ENCODE assay signal across 21 mouse cellular contexts in the genomic region with DNA sequence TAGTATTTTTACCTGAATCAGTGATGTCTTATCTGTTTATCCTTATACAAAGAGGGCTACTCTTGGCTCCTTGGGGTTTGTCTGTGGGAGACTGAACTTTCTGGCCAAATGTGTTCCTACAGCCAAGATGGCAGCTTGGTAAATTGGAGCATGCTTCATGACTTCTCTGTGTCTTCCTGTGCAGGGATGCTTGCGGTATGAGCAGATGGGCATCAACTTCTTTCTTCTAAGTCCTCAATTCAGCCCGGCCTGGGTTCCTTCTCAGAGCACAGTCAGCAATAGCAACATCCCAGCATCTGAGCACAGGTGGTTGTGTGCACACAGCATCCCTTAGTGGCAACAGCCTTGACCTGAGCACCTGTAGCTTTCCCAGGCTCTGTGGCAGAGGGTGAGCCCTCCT.
DNase-seq lines count a peak whose midpoint lies in the region; ATAC-seq and TF ChIP-seq lines count a peak whose summit lies in the region.
"Had no signal": no experiment of that assay in that cellular context is flagged by ENCODE, and none has a peak within 500 bp of the region (broad histone marks: within the 10 kb centered on the region; RNA-seq: fewer than 3 reads in every experiment).

No protein-coding gene starts in this region.

- no peaks in the 10 kb centered on the region for H3K36me3 ChIP-seq in heart, embryonic 10.5 days
- H3K36me3 ChIP-seq in heart, embryonic 12.5 days: no peaks in the 10 kb centered on the region
- H3K36me3 ChIP-seq in midbrain, embryonic 11.5 days (ENCODE audit: control insufficient read depth, insufficient read depth, low read length): no peaks in the 10 kb centered on the region
- H3K36me3 ChIP-seq in midbrain, postnatal 0 days (ENCODE audit: insufficient read depth, low read length): no peaks in the 10 kb centered on the region

- no peak overlapping the region for H3K4me2 ChIP-seq in heart, embryonic 12.5 days
- no peak overlapping the region for H3K4me2 ChIP-seq in midbrain, embryonic 11.5 days
- no peak overlapping the region for H3K4me2 ChIP-seq in midbrain, postnatal 0 days (ENCODE audit: low read depth, low read length, poor library complexity, severe bottlenecking)

- no peak for ATAC-seq in heart, embryonic 12.5 days (ENCODE audit: insufficient number of reproducible peaks, low FRiP score)
- no peak for ATAC-seq in midbrain, embryonic 11.5 days (ENCODE audit: low FRiP score)
- no peak for ATAC-seq in midbrain, postnatal 0 days (ENCODE audit: low FRiP score)
- ATAC-seq: activated CD4-positive, CD25-positive, alpha-beta regulatory T cell, adult 4 months; CD4-positive, CD25-positive, alpha-beta regulatory T cell, adult 4 months; Patski had no signal

- H3K9ac ChIP-seq in heart, embryonic 12.5 days: no peak overlapping the region
- H3K9ac ChIP-seq in midbrain, embryonic 11.5 days (ENCODE audit: low read length): no peak overlapping the region
- H3K9ac ChIP-seq in midbrain, postnatal 0 days (replicated peaks; ENCODE audit: low read length, poor library complexity, severe bottlenecking): no peak overlapping the region

- H3K4me1 ChIP-seq in heart, embryonic 10.5 days: no peaks in the 10 kb centered on the region
- peaks cover 3% of the 10 kb centered on the region; the same call in 1 of the 2 replicates for H3K4me1 ChIP-seq in heart, embryonic 12.5 days (replicated peaks)
- no peaks in the 10 kb centered on the region for H3K4me1 ChIP-seq in midbrain, embryonic 11.5 days (ENCODE audit: control insufficient read depth, insufficient read depth, low read length)
- H3K4me1 ChIP-seq in midbrain, postnatal 0 days (ENCODE audit: insufficient read depth, low read length): no peaks in the 10 kb centered on the region

- no peak overlapping the region for H3K4me3 ChIP-seq in heart, embryonic 10.5 days
- H3K4me3 ChIP-seq in heart, embryonic 12.5 days: no peak overlapping the region
- H3K4me3 ChIP-seq in midbrain, embryonic 11.5 days (ENCODE audit: low read depth, low read length): no peak overlapping the region
- no peak overlapping the region for H3K4me3 ChIP-seq in midbrain, postnatal 0 days (ENCODE audit: low read depth, low read length)

- peak; percentile 59 for DNase-seq in heart, adult 11 months
- DNase-seq in heart, postnatal 14 days: no peak
- DNase-seq in heart, embryonic 10.5 days (ENCODE audit: low spot score): peak; percentile 69
- peak; percentile 14 for DNase-seq in midbrain, embryonic 11.5 days (ENCODE audit: low spot score, missing footprints)
- DNase-seq in midbrain, postnatal 0 days (ENCODE audit: low spot score): no peak
- DNase-seq: adrenal gland, adult 2 months; adrenal gland, adult 8-10 months; adrenal gland, postnatal 10 days; adrenal gland, postnatal 14 days; adrenal gland, postnatal 25 days; adrenal gland, postnatal 36 days; B cell, adult 2 months; cerebellum, adult 11 months; cerebellum, adult 11-12 months; cerebellum, adult 18-20 months had no signal

- no peaks in the 10 kb centered on the region for H3K27me3 ChIP-seq in heart, embryonic 10.5 days (ENCODE audit: insufficient read depth, poor library complexity, severe bottlenecking)
- H3K27me3 ChIP-seq in heart, embryonic 12.5 days (replicated peaks): no peaks in the 10 kb centered on the region
- no peaks in the 10 kb centered on the region for H3K27me3 ChIP-seq in midbrain, embryonic 11.5 days (ENCODE audit: control insufficient read depth, insufficient read depth, low read length)
- H3K27me3 ChIP-seq in midbrain, postnatal 0 days (ENCODE audit: insufficient read depth, low read length): no peaks in the 10 kb centered on the region
- H3K27me3 ChIP-seq: CH12.LX, Patski had no signal

- intact Hi-C loops in heart, postnatal 14 days (cut with DNase I): no loop called here

- 89% methylated on average over 2 of the region's 2 CpGs for WGBS in heart, embryonic 10.5 days
- WGBS in heart, embryonic 12.5 days: 91% methylated on average over 2 of the region's 2 CpGs
- 97% methylated on average over 2 of the region's 2 CpGs for WGBS in midbrain, embryonic 11.5 days
- WGBS in midbrain, postnatal 0 days: 96% methylated on average over 2 of the region's 2 CpGs

- no peak for TF ChIP-seq CTCF in midbrain, postnatal 0 days (IDR thresholded peaks at IDR 0.05)

- H3K27ac ChIP-seq in heart, embryonic 10.5 days: no peak overlapping the region
- no peak overlapping the region for H3K27ac ChIP-seq in heart, embryonic 12.5 days (ENCODE audit: poor library complexity, severe bottlenecking)
- H3K27ac ChIP-seq in midbrain, embryonic 11.5 days (ENCODE audit: low read depth, low read length): no peak overlapping the region
- no peak overlapping the region for H3K27ac ChIP-seq in midbrain, postnatal 0 days (ENCODE audit: low read depth, low read length)

- H3K9me3 ChIP-seq in heart, embryonic 10.5 days: no peaks in the 10 kb centered on the region
- H3K9me3 ChIP-seq in heart, embryonic 12.5 days (replicated peaks): no peaks in the 10 kb centered on the region
- no peaks in the 10 kb centered on the region for H3K9me3 ChIP-seq in midbrain, embryonic 11.5 days (ENCODE audit: control insufficient read depth, low read length)
- H3K9me3 ChIP-seq in midbrain, postnatal 0 days (ENCODE audit: low read length): no peaks in the 10 kb centered on the region
- H3K9me3 ChIP-seq: G1E had no signal

Comparison
In these comparisons a context has a peak if more than half of its experiments do, and no peak if none do; other contexts are left out.
1. DNase-seq: peak in heart, adult 11 months (single experiment), heart, embryonic 10.5 days (single experiment) and midbrain, embryonic 11.5 days (single experiment); none in heart, postnatal 14 days (0 of 2) and midbrain, postnatal 0 days (single experiment).